Mouse (Mus musculus): Measurements from ENCODE around the gene Pah.

Gene Pah

DNA sequence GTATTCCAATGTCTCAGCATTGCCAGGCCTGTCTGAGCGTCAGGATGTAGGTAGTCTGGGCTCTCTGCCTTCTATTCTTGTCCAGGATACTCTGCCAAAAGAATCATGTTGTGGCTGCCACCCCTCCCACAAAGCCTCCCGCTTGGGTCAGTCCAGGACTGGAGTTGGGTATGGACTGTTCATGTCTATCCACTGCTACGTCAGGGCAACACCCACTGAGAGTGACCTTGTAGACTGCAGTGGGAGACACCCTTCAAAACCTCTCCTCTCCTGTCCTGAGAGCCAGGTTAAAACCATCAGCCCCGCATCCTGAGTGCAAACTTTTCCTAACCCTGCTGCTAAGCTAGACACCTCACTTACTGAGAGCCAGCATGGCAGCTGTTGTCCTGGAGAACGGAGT, at the start of gene Pah:
Pah (plus strand) TSS at position 150 of the 400 bp plus-strand sequence.
- DNase-seq: peak; percentile 13

DNA sequence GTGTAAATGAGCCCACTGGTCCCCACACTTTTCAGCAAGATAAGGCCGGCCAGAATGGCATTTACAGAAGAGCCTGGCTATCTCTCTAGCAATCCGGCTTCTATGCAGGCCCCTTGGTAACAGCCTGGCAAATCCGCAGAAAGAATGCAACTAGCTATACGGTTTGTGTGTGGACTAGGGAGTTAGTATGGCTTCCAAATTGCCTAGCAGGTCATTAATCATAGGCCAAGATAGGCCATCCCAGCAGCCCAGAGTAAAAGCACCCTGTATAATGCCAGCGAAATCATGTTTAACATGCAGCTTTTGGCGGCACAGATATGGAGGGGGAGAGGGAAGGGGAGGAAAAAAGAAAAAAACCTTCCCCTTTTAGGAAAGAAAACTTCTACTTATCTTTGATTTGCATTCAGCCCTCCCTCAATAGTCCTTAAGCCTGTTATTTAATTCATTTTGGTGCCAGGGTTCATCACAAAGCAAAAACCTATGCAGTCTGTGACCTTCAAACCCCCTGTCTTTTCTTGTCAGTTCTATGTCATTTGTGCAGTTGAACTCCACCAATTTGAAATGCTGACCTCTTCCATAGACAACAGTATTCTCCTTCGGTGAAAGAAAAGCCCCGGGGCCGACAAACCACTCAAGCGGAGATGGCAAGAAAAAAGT, 48.0 kb upstream of the Pah start:
- no peak for DNase-seq

DNA sequence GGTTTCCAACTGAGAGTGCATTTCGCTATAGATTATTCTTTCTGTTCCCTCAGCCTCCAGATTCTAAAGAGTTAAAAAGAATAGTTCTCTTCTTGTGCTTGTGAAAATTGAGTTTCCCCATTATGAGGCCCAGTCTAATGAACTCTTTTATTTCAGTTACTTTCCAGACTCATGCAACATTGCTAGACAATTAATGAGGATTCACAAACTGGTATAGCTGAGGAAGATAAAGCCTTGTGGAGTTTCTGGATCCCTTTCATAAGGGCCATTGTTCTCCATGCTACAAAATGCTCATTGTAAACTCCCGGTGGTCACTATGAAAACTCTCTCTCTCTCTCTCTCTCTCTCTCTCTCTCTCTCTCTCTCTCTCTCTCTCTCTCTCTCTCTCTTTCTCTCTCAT, 46.6 kb upstream of the Pah start:
- no peak for DNase-seq

DNA sequence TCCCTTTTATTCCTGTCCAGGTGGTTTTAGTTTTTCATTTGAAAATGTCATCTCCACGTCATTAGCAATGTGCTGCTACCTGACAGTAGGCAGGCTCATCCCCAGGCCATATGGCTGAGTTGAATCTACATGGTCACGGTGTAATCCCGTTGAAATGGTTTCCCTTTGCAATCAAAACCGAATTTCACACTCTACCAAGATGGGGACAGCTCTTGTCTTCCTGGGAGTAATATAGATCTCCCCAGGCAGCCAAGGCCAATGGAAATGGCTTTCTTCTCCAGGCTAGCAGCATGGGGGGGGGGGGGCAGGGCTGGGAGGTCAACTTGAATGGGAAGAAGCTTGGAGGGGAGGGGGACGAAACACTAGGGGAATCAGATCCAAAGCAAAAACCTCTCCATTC, 43.7 kb upstream of the Pah start:
- DNase-seq: no peak

DNA sequence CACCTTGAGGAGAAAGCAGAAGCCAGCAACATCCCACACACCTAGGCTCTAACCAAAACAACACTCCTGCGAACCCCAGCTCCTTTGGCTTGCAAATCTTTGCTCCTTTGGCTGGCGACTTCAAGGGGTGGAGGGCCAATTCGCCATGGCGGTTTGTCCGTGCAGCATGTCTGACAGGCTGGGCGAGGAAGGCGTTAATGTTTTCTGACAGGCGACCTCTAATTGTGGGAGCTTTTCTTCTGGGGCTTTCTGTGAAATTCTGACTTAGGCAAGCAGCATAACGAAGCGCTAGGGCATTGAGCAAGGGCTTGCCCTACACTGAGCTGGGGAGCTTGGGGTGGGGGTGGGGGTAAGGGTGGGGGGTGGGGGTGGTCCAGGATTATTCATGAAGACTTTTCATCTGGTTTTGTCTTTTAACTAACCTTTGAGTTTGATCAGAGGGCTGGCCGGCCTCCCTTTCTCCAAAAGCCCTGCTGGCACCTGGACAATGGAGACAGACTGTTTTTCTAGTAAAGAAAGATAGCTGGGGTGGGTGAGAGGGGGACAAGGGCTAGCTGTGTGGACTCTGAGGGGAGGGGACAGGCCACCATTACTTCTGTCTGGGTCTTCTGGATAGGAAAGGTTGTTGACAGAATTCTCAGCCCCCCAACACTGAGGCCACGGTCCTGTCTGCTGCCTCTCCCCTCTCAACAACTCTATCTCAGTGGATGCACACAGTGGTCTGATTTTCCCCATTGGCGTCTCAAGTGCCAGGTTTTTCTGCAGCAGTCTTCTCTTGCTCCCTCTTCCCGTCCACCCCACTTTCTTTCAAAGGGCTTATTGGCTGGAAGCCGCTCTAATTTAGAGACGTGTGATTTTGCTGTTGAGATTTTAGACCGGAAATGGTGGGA, 36.5 kb upstream of the Pah start:
- no peak for DNase-seq

DNA sequence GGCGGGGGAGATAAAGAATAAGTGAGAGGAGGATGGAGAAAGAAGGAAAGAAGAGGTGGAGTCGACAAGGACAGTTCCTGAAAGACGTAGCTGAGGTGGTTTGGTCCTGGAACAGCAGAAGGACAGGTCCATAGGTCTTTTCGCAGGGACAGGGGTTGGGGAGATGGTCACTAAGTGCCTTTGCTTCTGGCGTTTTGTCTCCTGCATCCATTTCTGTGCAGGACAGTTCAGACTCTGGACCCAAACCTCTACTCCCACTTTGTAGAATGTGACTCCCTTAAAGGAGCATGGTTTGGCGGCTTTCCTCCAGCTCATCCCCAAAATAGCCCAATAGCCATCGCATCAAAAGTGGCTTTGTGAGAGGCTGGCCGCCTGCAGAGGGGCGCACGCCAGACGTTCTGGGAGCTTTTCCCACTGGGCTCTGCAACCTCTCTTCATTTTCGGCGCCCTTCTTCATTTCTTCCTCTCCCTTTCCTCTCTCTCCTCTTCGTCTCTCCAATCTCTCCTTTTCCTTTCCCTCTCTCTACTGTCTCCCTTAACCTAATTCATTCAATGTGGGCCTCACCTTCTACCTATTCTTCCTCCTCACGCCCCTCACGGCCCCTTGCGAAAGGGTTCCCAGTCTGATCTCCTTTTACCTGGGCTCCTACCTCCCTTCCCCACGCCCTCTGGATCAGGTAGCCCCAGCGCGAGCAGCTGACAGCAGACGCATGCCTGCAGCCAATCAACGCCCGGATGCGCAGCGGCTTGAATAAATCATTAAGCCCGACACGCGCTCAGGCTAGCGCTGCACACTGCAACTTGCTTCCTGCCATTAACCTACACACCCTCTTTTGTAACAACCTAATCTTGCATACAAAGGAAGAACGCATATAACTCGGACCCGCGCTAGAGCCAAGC, 35.6 kb upstream of the Pah start:
- DNase-seq: peak; percentile 21

DNA sequence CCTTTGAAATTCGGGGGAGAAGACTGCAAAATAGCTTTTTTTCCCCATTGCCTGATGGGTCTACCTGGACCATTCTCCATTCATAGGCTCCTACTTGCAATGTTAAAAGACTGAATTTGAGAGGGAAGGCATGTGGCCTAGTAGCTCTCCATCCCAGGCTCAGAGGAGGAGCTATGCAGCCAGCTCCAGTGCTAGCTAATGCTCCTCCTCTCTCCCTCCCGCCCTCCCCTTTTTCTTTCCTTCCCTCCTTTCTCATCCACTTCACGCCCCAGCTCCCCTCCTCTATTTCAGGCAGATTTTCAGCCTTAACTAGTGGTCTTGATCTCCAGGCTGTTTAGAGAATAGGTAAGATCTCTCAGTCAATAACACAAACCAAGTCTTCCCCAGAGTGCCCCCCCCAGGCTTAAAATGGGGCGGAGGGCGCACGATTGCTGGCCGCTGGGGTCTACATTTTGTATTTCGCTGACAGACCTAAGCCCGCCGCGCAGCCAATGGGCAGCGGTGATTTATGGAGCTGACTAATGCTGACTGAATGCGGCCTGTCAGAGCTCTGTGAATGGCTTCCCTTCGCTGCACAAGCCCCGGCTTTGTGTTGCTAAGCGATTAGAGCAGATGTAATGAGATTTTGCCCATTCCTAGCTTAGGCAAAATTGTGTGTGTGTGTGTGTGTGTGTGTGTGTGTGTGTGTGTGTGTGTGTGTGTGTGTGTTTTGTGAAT, 33.0 kb upstream of the Pah start:
- no peak for DNase-seq

DNA sequence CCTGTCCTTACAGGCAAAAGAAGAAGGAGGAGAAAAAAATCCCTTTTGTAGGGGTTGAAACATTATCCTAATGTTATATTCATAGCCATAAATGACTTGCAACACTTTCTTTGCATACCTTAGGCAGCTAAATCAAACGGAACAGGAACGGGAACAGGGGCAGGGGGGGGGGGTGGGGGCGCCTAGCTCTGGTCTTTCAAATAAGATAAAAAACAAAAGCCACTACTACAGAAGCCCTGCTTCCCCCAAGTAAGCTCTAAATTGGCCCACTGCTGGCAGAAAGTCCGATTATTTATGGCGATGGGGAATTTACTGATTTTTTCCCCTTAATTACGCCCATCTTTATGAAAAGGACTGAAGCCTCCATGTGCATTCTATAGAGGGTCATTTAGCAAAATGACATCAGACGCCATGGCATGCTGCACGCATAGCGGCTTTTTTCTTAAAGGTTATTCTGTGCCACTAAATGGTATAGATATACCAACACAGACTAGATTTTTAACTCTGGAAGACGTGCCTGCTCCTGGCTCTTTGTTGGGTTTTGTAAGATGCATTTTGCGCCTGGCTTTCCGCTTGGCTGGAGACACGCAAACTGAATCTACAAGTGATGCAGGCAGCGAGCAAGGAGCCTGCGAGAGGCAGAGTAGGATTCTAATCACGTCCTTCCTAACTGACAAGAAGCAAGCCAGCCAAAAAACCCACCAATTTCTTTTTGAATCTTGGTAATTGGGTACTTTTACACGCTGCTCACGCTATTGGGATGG, 32.2 kb upstream of the Pah start:
- DNase-seq: no peak

DNA sequence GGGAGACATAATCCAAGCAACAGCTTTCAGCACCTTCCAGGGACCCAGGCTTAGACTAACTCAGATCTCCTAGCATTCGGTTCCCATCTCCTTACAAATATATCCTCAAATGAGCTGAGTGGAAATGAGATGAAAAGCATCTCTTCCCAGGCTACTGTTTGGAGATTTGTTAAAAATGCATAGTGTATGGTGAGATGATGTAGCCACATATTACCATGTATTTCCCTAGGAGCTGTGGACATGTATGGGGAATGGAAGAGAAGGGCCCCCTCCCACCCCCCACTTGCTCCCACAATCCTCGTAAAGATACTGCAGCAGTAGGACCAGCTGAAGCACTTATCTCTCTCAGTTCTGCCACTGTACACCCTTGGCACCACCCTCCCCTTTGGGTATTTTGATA, 31.3 kb upstream of the Pah start:
- DNase-seq: no peak

DNA sequence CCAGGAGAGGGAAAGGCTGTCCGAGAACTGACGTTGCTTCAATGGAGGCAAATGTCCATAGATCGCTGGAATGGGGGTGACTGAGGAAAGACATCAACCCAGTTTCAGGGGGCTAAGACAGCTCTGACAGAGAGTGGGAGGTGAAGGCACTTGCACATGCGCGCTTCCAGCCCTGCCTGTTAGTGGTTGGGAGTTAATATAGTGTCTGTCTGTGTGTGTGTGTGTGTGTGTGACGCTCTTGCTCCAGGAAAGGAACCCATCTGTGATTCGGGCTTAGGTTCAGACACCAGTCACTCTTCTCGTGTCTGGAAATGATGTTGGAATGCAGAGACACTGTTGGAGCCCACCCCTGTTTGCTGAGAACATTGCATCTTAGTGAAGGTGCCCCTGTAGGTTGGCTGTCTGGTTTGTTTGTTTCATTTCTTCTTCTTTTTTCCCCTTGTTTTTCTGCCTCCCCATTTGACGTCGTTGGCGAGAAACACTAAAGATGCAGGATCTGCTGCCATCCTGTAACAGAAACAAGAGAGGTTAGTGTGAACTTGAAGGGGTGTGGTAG, 30.0 kb upstream of the Pah start:
- no peak for DNase-seq

DNA sequence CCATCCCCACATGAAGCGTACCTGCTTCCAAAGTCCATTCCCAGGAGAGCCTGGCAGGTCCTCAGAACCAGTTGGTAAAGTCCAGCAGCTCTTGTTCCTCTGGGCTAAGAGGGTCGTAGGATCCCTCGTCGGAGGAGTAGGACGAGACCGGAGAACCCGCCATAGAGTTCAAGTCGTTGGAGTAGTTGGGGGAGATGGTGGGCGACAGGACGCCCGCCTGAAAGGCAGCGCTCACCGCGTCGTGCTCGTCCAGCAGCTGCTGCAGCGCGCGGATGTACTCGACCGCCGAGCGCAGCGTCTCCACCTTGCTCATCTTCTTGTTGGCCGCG, 29.3 kb upstream of the Pah start:
- DNase-seq: no peak

DNA sequence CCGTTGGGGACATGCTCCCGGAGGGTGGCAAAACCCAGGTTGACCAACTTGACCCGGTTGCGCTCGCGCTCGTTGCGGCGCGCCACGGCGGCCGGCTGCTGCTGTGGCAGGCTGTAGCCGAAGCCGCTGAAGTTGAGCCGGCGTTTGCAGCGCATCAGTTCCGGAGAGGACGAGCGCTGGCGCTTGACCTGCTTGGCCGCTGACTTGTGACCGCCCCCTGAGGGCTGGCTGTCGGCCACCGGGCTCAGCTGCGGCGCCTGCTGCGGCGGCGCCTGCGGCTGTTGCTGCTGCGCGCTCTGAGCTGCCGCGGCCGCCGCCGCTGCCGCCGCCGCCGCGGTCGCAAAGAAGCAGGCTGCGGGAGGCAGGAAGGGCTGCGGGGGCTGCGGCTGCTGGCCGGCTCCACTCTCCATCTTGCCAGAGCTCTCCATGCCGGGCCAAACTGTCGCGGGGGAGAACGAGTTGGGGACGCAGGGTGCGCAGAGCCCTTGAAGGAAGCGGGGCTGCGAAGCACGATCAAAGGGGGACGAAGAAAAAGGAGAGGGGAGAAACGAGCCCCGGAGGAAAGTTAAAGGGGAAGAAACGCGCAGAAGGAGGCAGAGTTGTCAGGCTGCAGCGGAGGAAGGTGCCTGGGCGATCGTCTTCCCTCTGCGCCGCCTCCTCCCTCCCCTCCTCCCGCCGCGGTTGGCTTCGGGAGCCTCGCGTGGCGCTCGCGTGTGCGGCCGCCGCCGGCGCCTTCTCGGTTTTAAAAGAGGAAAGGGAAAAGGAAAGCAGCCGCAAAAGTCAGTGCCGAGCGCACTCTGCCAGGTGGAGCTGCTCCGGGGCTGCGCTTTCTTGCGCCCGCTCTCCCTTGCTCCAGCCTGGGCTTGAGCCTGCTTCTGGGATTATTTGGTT, 28.7 kb upstream of the Pah start:
- DNase-seq: peak; percentile 17

DNA sequence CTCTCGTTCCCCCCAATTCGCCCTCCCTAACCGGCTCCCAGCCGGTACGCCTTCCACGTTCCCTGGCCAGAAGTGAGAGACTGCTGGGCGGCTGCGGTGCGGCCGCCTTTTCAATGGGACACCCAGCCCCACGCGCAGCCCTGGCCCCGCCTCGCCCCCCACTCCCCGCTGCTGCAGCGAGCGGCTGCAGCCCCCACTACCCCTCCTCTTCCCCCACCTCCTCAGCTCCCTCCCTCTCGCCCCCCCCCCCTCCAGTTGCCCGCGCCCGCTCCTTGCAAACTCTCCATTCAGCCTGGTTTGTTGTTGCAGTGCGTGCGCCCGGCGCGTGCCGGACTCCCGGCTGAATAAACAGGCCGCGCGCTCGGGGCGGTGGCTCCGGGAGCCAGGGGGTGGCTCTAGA, 28.0 kb upstream of the Pah start, which contains the start of gene Ascl1:
Ascl1 (minus strand) TSS at position 85 of the 400 bp plus-strand sequence.
- no peak for DNase-seq

DNA sequence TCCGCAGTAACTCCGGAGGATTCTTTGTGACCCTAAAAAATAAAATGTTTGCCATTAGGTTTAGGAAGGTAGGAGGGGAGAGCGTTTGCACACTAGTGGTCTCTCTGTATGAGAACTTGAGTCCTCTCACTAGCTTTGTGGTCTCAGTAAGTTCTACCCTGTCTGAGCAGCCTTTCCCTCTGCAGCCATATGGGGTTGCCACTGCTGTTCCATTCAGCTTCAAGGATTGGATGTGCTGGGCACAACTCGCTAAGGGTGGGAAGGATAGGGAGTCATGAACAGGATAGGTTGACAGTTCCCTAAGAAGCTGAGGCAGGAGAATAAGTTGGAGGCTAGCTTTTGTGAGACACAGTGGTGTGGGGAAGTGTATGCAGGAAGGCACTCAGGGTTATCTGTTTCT, 27.4 kb upstream of the Pah start:
- DNase-seq: no peak

DNA sequence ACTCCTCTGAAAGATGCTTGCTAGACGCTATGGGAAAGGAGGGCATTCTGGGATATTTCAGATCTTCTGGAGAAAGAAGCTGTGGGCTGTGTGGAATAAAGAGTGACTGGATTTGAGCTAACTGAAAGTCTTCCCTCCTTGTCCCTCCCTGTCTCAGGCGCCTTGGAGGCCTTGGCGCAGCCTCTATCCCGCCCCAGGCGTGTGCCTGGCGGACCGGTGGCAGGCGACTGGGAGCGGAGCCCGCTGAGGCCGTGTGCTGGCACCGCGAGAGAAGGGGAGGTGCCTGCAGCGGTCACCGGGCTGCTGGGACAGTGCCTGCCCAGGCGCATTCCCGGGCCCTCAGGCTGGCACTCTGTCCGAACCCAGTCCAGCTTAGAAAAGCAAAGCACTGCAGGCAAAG, 27.0 kb upstream of the Pah start:
- no peak for DNase-seq

DNA sequence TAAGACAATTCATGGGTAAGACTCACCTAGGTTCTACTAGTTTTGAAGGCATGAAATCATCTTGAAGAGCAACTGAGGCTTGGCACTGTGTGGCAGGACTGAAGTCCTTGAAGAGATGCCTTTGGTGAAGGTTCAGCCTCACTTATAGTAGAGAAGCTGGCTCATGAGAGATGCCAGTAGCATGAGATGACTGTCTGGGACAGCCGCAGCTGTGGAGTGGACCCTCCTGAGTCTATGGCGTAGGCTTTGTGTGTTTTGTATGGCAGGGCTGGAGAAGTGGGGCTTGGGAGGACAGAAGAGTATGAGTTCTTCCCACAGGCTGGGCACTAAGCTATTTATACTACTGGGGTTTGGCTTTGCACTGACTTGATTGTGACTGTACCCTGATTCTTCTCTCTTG, 24.5 kb upstream of the Pah start:
- no peak for DNase-seq

DNA sequence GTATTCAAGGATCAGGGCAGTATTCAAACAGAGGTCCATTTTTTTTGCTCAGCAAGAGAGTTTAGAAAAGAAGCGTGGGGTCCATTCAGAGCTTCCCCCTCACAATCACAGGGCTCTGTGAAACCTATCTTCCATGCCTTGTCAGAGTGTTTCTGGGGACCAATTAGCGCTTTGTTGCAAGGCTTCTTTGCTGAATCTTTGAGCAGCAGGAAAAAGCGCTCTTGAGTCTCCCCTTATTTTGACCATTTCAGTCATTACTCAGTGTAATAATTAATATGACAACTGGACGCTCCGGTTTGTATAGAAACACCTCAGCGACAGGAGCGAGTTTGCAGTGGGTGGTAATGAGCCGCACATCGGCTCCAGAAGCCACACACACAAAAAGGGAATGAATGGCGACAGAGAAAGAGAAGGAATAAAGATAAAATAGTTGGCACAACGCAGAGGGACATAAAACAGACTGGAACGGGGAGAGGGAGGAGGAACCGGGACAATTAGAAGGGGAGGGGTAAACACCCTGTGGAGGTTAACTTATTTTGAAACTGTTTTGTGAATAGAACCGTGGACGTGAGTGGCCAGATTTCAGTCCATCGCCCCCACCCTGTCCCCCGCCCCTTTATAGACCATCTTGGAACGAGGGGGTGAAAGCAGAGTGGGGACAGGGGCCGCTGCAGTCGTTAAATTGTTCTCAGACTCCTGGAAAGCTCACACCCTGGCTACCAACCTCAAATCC, 20.5 kb upstream of the Pah start:
- DNase-seq: no peak

DNA sequence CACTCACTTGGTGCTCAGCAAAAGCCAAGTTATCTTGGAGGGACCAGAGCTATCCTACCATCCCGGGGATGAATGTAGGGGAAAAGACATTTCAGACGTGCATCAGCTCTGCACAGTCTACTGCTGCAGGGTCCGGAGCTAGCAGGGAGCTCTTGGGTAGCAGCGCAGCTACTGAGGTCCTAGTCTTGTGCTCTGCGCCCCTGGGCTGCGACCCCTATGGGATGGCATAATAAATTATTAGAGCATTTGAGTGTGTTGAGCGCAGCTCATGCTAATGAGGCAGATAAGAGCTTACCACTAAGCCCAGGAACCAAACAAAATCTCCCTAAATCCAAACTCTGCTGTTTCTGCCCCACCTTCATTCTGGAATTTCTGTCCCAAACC, 19.9 kb upstream of the Pah start:
- DNase-seq: no peak

DNA sequence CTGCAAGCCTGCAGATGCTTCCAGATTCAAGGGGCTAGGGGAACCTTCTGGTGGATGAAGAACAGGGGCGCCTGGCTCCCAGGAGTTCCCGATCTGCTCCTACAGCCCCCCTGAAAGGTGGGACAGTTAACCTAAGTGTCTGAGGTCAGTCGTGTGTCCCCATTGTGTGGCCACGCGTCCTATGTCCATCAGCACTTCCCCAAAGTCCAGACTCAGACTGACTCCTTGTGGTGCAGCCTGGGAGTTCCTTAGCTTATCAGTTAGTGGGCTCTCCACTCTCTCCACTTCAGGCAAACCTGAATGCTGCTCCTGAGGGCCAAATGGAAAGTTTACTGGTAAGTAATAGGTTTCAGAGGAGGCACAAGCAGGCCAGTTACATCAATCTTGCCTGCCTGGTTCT, 19.3 kb upstream of the Pah start:
- no peak for DNase-seq

DNA sequence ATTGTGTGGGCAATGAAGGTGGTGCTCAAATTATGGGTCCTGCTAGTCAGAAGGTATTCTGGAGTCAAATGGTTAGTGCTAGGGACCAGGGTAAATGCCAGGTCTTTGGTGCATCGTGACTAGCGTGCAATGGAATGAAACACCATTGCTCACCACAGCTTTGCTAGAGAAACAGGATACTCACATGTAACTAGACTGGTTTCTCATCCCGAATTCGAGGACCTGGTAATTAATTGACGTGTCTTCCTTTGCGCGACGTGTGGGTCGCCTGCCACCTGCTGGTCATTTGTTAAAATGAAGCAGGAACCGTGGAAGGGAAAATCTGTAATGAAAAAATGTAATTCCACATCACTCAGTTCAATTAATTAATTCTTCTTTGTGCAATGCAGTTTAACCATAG, 17.6 kb upstream of the Pah start:
- DNase-seq: peak; percentile 11

All from liver (tissue).